Mouse (Mus musculus) embryonic facial prominence, embryonic 10.5 days (tissue): ENCODE data around the gene Ankrd40. TPM values are rescaled to one million over a fixed set of nuclear protein-coding genes. Genes with fewer than 3 reads are reported as not detected.

ENCODE experiments used
- DNase-seq: peaks from one replicate; pipeline ENCODE4 v3.0.0-alpha.2; 2017; ENCODE audit warnings: low spot score
- H3K27ac ChIP-seq: fragments of 300-500 bp; sonication (generic); replicated peaks from 2 replicates; pipeline ENCODE4 v1.5.1; 2016; ENCODE audit warnings: mild to moderate bottlenecking
- H3K27me3 ChIP-seq: fragments of 300-500 bp; sonication (generic); replicated peaks from 2 replicates; pipeline ENCODE4 v1.6.1; 2016; ENCODE audit warnings: low read depth, mild to moderate bottlenecking; ENCODE audit not compliant: poor library complexity, severe bottlenecking
- H3K36me3 ChIP-seq: fragments of 300-500 bp; sonication (generic); replicated peaks from 2 replicates; pipeline ENCODE4 v1.6.1; 2016; ENCODE audit warnings: mild to moderate bottlenecking, moderate library complexity
- H3K4me1 ChIP-seq: fragments of 300-500 bp; sonication (generic); 2 replicates; pipeline ENCODE4 v1.6.1; 2016
- H3K4me3 ChIP-seq: fragments of 300-500 bp; sonication (generic); 2 replicates; pipeline ENCODE4 v1.5.1; 2016; ENCODE audit warnings: mild to moderate bottlenecking, moderate library complexity
- H3K9me3 ChIP-seq: fragments of 300-500 bp; sonication (generic); 2 replicates; pipeline ENCODE4 v1.6.1; 2016; ENCODE audit warnings: mild to moderate bottlenecking
- WGBS: fragments of 180-500 bp; shearing (Covaris S2); methylation state at CpG from one replicate; pipeline ENCODE4 v1.1.7; 2016; 5-methylcytosine and 5-hydroxymethylcytosine counted together
- polyA plus RNA-seq: library from polyadenylated mRNA; unstranded; fragments of >200 nt; fragmentation: Nextera tagmentation; extraction: Ambion mirVana; gene quantifications from 2 replicates; pipeline ENCODE4 v1.2.1, GENCODE M21; 2016

Ankrd40 gene
- polyA plus RNA-seq, 1 experiment from 2014 or later: 14.8 TPM

GRCm38 (mm10) chr11:94329270-94329891 is 1.6 kb downstream of the Ankrd40 start:
- Histone ChIP-seq H3K27me3 (no peaks in the 10 kb centered on the region), H3K4me1 (peaks cover 35% of the 10 kb centered on the region), H3K9me3 (no peaks in the 10 kb centered on the region), H3K4me3 (peak overlapping the region; percentile 3; the same call in 1 of the 2 replicates), H3K36me3 (peaks cover 6% of the 10 kb centered on the region), H3K27ac (no peak overlapping the region)
- DNase-seq: peak; percentile 54
- WGBS: 62% methylated on average over 4 of the region's 4 CpGs

- H3K27me3 ChIP-seq: no peaks in the 10 kb centered on the region
- H3K9me3 ChIP-seq: no peaks in the 10 kb centered on the region
- DNase-seq: no peak
- 94% methylated on average over 3 of the region's 3 CpGs for WGBS
- H3K4me1 ChIP-seq: peaks cover 35% of the 10 kb centered on the region
- H3K4me3 ChIP-seq: no peak overlapping the region
- peaks cover 14% of the 10 kb centered on the region for H3K36me3 ChIP-seq
- no peak overlapping the region for H3K27ac ChIP-seq
These were observed 2.4 kb downstream of the Ankrd40 start for GRCm38 (mm10) chr11:94330211-94330610.

GRCm38 (mm10) chr11:94332726-94333125 is 4.9 kb downstream of the Ankrd40 start:
- H3K27ac ChIP-seq: no peak overlapping the region
- no peaks in the 10 kb centered on the region for H3K27me3 ChIP-seq
- no peak overlapping the region for H3K4me3 ChIP-seq
- DNase-seq: no peak
- peaks cover 37% of the 10 kb centered on the region for H3K36me3 ChIP-seq
- H3K9me3 ChIP-seq: no peaks in the 10 kb centered on the region
- WGBS: 93% methylated on average over 6 of the region's 6 CpGs
- H3K4me1 ChIP-seq: peaks cover 27% of the 10 kb centered on the region

- Histone ChIP-seq H3K36me3 (peaks cover 54% of the 10 kb centered on the region), H3K27me3 (no peaks in the 10 kb centered on the region)
These were observed 6.7 kb downstream of the Ankrd40 start for GRCm38 (mm10) chr11:94334386-94334968.

GRCm38 (mm10) chr11:94336551-94336950 is 8.8 kb downstream of the Ankrd40 start:
- Histone ChIP-seq H3K36me3 (peaks cover 69% of the 10 kb centered on the region), H3K27me3 (no peaks in the 10 kb centered on the region), H3K9me3 (no peaks in the 10 kb centered on the region), H3K4me3 (no peak overlapping the region), H3K27ac (no peak overlapping the region), H3K4me1 (peaks cover 5% of the 10 kb centered on the region)
- DNase-seq: no peak

More at GRCm38 (mm10) chr11:94334386-94334968, 6.7 kb downstream of the Ankrd40 start:
- Histone ChIP-seq H3K4me1 (peaks cover 14% of the 10 kb centered on the region), H3K9me3 (no peaks in the 10 kb centered on the region), H3K4me3 (no peak overlapping the region), H3K27ac (no peak overlapping the region)
- WGBS: 93% methylated on average over 8 of the region's 8 CpGs
- no peak for DNase-seq

- Histone ChIP-seq H3K4me3 (no peak overlapping the region), H3K27me3 (no peaks in the 10 kb centered on the region), H3K27ac (no peak overlapping the region), H3K4me1 (peaks cover 21% of the 10 kb centered on the region), H3K36me3 (peaks cover 72% of the 10 kb centered on the region), H3K9me3 (no peaks in the 10 kb centered on the region)
- no peak for DNase-seq
- WGBS: 90% methylated on average over 2 of the region's 2 CpGs
These were observed 10.5 kb downstream of the Ankrd40 start for GRCm38 (mm10) chr11:94338347-94338746.

- Histone ChIP-seq H3K27me3 (peaks cover 8% of the 10 kb centered on the region; the same call in 1 of the 2 replicates), H3K4me3 (no peak overlapping the region), H3K9me3 (no peaks in the 10 kb centered on the region), H3K36me3 (peaks cover 61% of the 10 kb centered on the region), H3K27ac (no peak overlapping the region), H3K4me1 (peaks cover 33% of the 10 kb centered on the region)
- WGBS: 61% methylated on average over 18 of the region's 18 CpGs
- peak; percentile 66 for DNase-seq
These were observed 12.2 kb downstream of the Ankrd40 start for GRCm38 (mm10) chr11:94339732-94340585.

GRCm38 (mm10) chr11:94340948-94341933 is 13.4 kb downstream of the Ankrd40 start:
- 78% methylated on average over 10 of the region's 10 CpGs for WGBS
- H3K27me3 ChIP-seq: peaks cover 9% of the 10 kb centered on the region; the same call in 1 of the 2 replicates
- H3K4me3 ChIP-seq: no peak overlapping the region
- no peaks in the 10 kb centered on the region for H3K9me3 ChIP-seq
- no peak for DNase-seq
- peaks cover 33% of the 10 kb centered on the region for H3K4me1 ChIP-seq
- H3K36me3 ChIP-seq: peaks cover 48% of the 10 kb centered on the region
- H3K27ac ChIP-seq: no peak overlapping the region

- H3K4me1 ChIP-seq: peaks cover 33% of the 10 kb centered on the region
- WGBS: 63% methylated on average over 13 of the region's 13 CpGs
- H3K9me3 ChIP-seq: no peaks in the 10 kb centered on the region
- H3K4me3 ChIP-seq: no peak overlapping the region
- H3K27me3 ChIP-seq: peaks cover 9% of the 10 kb centered on the region; the same call in 1 of the 2 replicates
- DNase-seq: no peak
- 0 out of 2 replicates have a peak overlapping the region, but pooled peaks have one; percentile 3 for H3K27ac ChIP-seq
- H3K36me3 ChIP-seq: peaks cover 40% of the 10 kb centered on the region
These were observed 14.5 kb downstream of the Ankrd40 start for GRCm38 (mm10) chr11:94342114-94342905.

- no peak for DNase-seq
- H3K27me3 ChIP-seq: peaks cover 9% of the 10 kb centered on the region; the same call in 1 of the 2 replicates
- H3K4me3 ChIP-seq: no peak overlapping the region
- 36% methylated on average over 5 of the region's 5 CpGs for WGBS
- H3K4me1 ChIP-seq: peaks cover 33% of the 10 kb centered on the region
- peak overlapping the region; percentile 3; the same call in 1 of the 2 replicates for H3K27ac ChIP-seq
- peaks cover 23% of the 10 kb centered on the region for H3K36me3 ChIP-seq
- no peaks in the 10 kb centered on the region for H3K9me3 ChIP-seq
These were observed 16.2 kb downstream of the Ankrd40 start for GRCm38 (mm10) chr11:94343955-94344358.

GRCm38 (mm10) chr11:94344470-94344869 is 16.7 kb downstream of the Ankrd40 start:
- H3K9me3 ChIP-seq: no peaks in the 10 kb centered on the region
- peak overlapping the region; percentile 3; the same call in 1 of the 2 replicates for H3K27ac ChIP-seq
- H3K4me1 ChIP-seq: peaks cover 33% of the 10 kb centered on the region
- H3K27me3 ChIP-seq: peaks cover 9% of the 10 kb centered on the region; the same call in 1 of the 2 replicates
- H3K4me3 ChIP-seq: no peak overlapping the region
- 51% methylated on average over 1 of the region's 1 CpGs for WGBS
- no peak for DNase-seq
- peaks cover 18% of the 10 kb centered on the region for H3K36me3 ChIP-seq
